Mouse (Mus musculus) frontal cortex, adult 2 months (tissue): ENCODE measurements around the gene D10Jhu81e. TPM values are rescaled to one million over a fixed set of nuclear protein-coding genes. Genes with fewer than 3 reads are reported as not detected.
"Not testable (repeated sequence)": the region's sequence is repeated elsewhere in the genome, so short reads cannot be mapped to it uniquely, and the experiment has no call there.

ENCODE experiments used
- DNase-seq, 2 experiments: peaks; one replicate each; pipeline ENCODE4 v3.0.0; 2022; ENCODE audit warnings: low spot score in 1 of 2; ENCODE audit errors: extremely low spot score in 1 of 2
- polyA plus RNA-seq: library from polyadenylated mRNA; depleted of rRNA; stranded (reverse); fragments of >200 nt; gene quantifications from 2 replicates; pipeline ENCODE4 v1.2.3, GENCODE M21; 2012; rRNA removed

Gene D10Jhu81e
- polyA plus RNA-seq = 115 and 117 TPM in 2 replicates

GRCm38 (mm10) chr10:78169281-78170042 is at the start of gene D10Jhu81e:
Gene D10Jhu81e, minus strand, starts transcription at chr10:78169782.
- peak; percentile 98 to 100 for DNase-seq

- DNase-seq = peak in 1 of 2 experiments; percentile 42
Observed at GRCm38 (mm10) chr10:78218576-78218975, 49.0 kb upstream of the D10Jhu81e start.

GRCm38 (mm10) chr10:78216376-78217083 is 46.9 kb upstream of the D10Jhu81e start:
- DNase-seq = no peak

- peak in 1 of 2 experiments; percentile 69 for DNase-seq
Observed at GRCm38 (mm10) chr10:78214371-78214770, 44.8 kb upstream of the D10Jhu81e start.

GRCm38 (mm10) chr10:78211311-78211710 is 41.7 kb upstream of the D10Jhu81e start:
- DNase-seq = peak in 1 of 2 experiments; percentile 35

- no peak for DNase-seq
Observed at GRCm38 (mm10) chr10:78201182-78201581, 31.6 kb upstream of the D10Jhu81e start.

GRCm38 (mm10) chr10:78192933-78193332 is 23.4 kb upstream of the D10Jhu81e start:
- no peak for DNase-seq

GRCm38 (mm10) chr10:78186076-78186475 is 16.5 kb upstream of the D10Jhu81e start:
- not testable (repeated sequence) for DNase-seq

GRCm38 (mm10) chr10:78185381-78185725 is 15.8 kb upstream of the D10Jhu81e start:
- no peak for DNase-seq

- DNase-seq = peak; percentile 84 to 94
Observed at GRCm38 (mm10) chr10:78184531-78185380, 15.2 kb upstream of the D10Jhu81e start, which contains the start of gene Pwp2. Gene Pwp2, minus strand, starts transcription at chr10:78185149.

GRCm38 (mm10) chr10:78183577-78183976 is 14.0 kb upstream of the D10Jhu81e start:
- no peak for DNase-seq

GRCm38 (mm10) chr10:78182321-78182720 is 12.7 kb upstream of the D10Jhu81e start:
- no peak for DNase-seq

- DNase-seq = no peak
Observed at GRCm38 (mm10) chr10:78174474-78174873, 4.9 kb upstream of the D10Jhu81e start.

- no peak for DNase-seq
Observed at GRCm38 (mm10) chr10:78171581-78171980, 2.0 kb upstream of the D10Jhu81e start.

GRCm38 (mm10) chr10:78171057-78171456 is 1.5 kb upstream of the D10Jhu81e start:
- no peak for DNase-seq

GRCm38 (mm10) chr10:78170445-78170844 is 863 bp upstream of the D10Jhu81e start:
- DNase-seq = no peak

- DNase-seq = no peak
Observed at GRCm38 (mm10) chr10:78168792-78169191, 790 bp downstream of the D10Jhu81e start.

- no peak for DNase-seq
Observed at GRCm38 (mm10) chr10:78167775-78168174, 1.8 kb downstream of the D10Jhu81e start.

- DNase-seq = no peak
Observed at GRCm38 (mm10) chr10:78167333-78167732, 2.2 kb downstream of the D10Jhu81e start.

- DNase-seq = no peak
Observed at GRCm38 (mm10) chr10:78165256-78166005, 4.2 kb downstream of the D10Jhu81e start.
